Mouse (Mus musculus) testis, adult 2 months (tissue): ENCODE results near the gene Oard1. TPM values are rescaled to one million over a fixed set of nuclear protein-coding genes. Genes with fewer than 3 reads are reported as not detected.

Experiments
- H3K27ac ChIP-seq: fragments of 200-500 bp; 2 replicates; pipeline ENCODE4 v1.5.1; 2012; ENCODE audit warnings: low read depth, low read length; ENCODE audit not compliant: control insufficient read depth, insufficient read depth
- H3K27me3 ChIP-seq: fragments of 200-500 bp; 2 replicates; pipeline ENCODE4 v1.6.1; 2012; ENCODE audit warnings: mild to moderate bottlenecking, low read length, moderate library complexity; ENCODE audit not compliant: control insufficient read depth, insufficient read depth
- H3K36me3 ChIP-seq: fragments of 200-500 bp; 2 replicates; pipeline ENCODE4 v1.6.1; 2012; ENCODE audit warnings: mild to moderate bottlenecking, low read length; ENCODE audit not compliant: control insufficient read depth, insufficient read depth
- H3K4me1 ChIP-seq: fragments of 200-500 bp; 2 replicates; pipeline ENCODE4 v1.6.1; 2012; ENCODE audit warnings: low read length; ENCODE audit not compliant: control insufficient read depth, insufficient read depth
- H3K4me3 ChIP-seq: fragments of 200-500 bp; 2 replicates; pipeline ENCODE4 v1.5.1; 2012; ENCODE audit warnings: low read depth, mild to moderate bottlenecking, low read length, moderate library complexity, mixed read lengths; ENCODE audit not compliant: control insufficient read depth
- CTCF ChIP-seq: fragments of 200-500 bp; IDR thresholded peaks from 2 replicates; pipeline ENCODE4 v1.5.1; 2012; ENCODE audit warnings: low read depth, mild to moderate bottlenecking, inconsistent platforms, low read length, moderate library complexity; ENCODE audit not compliant: control insufficient read depth, insufficient read depth, insufficient replicate concordance
- POLR2A ChIP-seq: fragments of 200-500 bp; IDR thresholded peaks from 2 replicates; pipeline ENCODE4 v1.6.1; 2012; ENCODE audit warnings: low read depth, mild to moderate bottlenecking, inconsistent platforms, low read length, moderate library complexity; ENCODE audit not compliant: control insufficient read depth
- polyA plus RNA-seq: library from polyadenylated mRNA; depleted of rRNA; stranded (reverse); fragments of >200 nt; gene quantifications from 2 replicates; pipeline ENCODE4 v1.2.3, GENCODE M21; 2012; rRNA removed

The Oard1 gene
- polyA plus RNA-seq, 1 experiment = 19.2 TPM

- H3K27me3 ChIP-seq = no peaks in the 10 kb centered on the region
- TF ChIP-seq CTCF = no peak
- TF ChIP-seq POLR2A = no peak
- H3K4me1 ChIP-seq = peaks cover 4% of the 10 kb centered on the region
- H3K36me3 ChIP-seq = no peaks in the 10 kb centered on the region
- no peak overlapping the region for H3K27ac ChIP-seq
- H3K4me3 ChIP-seq = no peak overlapping the region
These were observed 53.6 kb downstream of the Oard1 start for GRCm38 (mm10) chr17:48463391-48463790.

Other genes starting within 250 kb of the Oard1 start
- gene A530064D06Rik, start 242.7 kb upstream of the Oard1 start, polyA plus RNA-seq = 0.05 and 0.07 TPM in 2 replicates
- gene Trem1, start 177.2 kb upstream of the Oard1 start, polyA plus RNA-seq = 2.1 and 2.6 TPM in 2 replicates
- gene Trem3, start 162.2 kb upstream of the Oard1 start, polyA plus RNA-seq = not detected in 2 replicates
- 0.16 TPM in 1 of 2 replicates, not detected in the other for gene Treml4, start 145.7 kb upstream of the Oard1 start, polyA plus RNA-seq
- gene Treml2, start 110.5 kb upstream of the Oard1 start, polyA plus RNA-seq = not detected in 2 replicates
- gene B430306N03Rik, start 93.9 kb upstream of the Oard1 start, polyA plus RNA-seq = 7.8 and 9.8 TPM in 2 replicates
- gene Trem2, start 63.6 kb upstream of the Oard1 start, polyA plus RNA-seq = 1.3 and 2.4 TPM in 2 replicates
- gene Treml1, start 50.1 kb upstream of the Oard1 start, polyA plus RNA-seq = 0.17 TPM in 1 of 2 replicates, not detected in the other
- gene Nfya, start 108 bp upstream of the Oard1 start, polyA plus RNA-seq = 73.1 and 73.8 TPM in 2 replicates
- gene Apobec2, start 22.9 kb downstream of the Oard1 start, polyA plus RNA-seq = 0.41 and 0.76 TPM in 2 replicates
- not detected in 2 replicates for gene Tspo2, start 41.5 kb downstream of the Oard1 start, polyA plus RNA-seq
- gene Unc5cl, start 44.9 kb downstream of the Oard1 start, polyA plus RNA-seq = 0.73 and 1.4 TPM in 2 replicates